Mouse (Mus musculus) thymus, adult 2 months (tissue): ENCODE measurements around the gene Synj2. TPM values are rescaled to one million over a fixed set of nuclear protein-coding genes. Genes with fewer than 3 reads are reported as not detected.

ENCODE experiments used
- DNase-seq: peaks from one replicate; pipeline ENCODE4 v3.0.0; 2021
- H3K27ac ChIP-seq: fragments of 200-500 bp; 2 replicates; pipeline ENCODE4 v1.5.1; 2012; ENCODE audit warnings: low read length, control low read depth; ENCODE audit not compliant: control insufficient read depth, insufficient read depth
- H3K27me3 ChIP-seq: fragments of 200-500 bp; 2 replicates; pipeline ENCODE4 v1.6.1; 2012; ENCODE audit warnings: mild to moderate bottlenecking, low read length, moderate library complexity, mixed read lengths; ENCODE audit not compliant: control insufficient read depth, insufficient read depth
- H3K36me3 ChIP-seq: fragments of 200-500 bp; 2 replicates; pipeline ENCODE4 v1.6.1; 2012; ENCODE audit warnings: mild to moderate bottlenecking, low read length, moderate library complexity; ENCODE audit not compliant: control insufficient read depth, insufficient read depth
- H3K4me1 ChIP-seq: fragments of 200-500 bp; replicated peaks from 2 replicates; pipeline ENCODE4 v1.6.1; 2012; ENCODE audit warnings: low read length; ENCODE audit not compliant: control insufficient read depth, insufficient read depth
- H3K4me3 ChIP-seq: fragments of 200-500 bp; 2 replicates; pipeline ENCODE4 v1.5.1; 2012; ENCODE audit warnings: mild to moderate bottlenecking, low read length, control low read depth, moderate library complexity; ENCODE audit not compliant: control insufficient read depth, insufficient read depth
- CTCF ChIP-seq: fragments of 200-500 bp; IDR thresholded peaks from 2 replicates; pipeline ENCODE4 v1.5.1; 2012; ENCODE audit warnings: mild to moderate bottlenecking, control low read depth, low read length, moderate library complexity, borderline replicate concordance; ENCODE audit not compliant: control insufficient read depth, poor library complexity, insufficient read depth; ENCODE audit errors: extremely low read depth
- POLR2A ChIP-seq: fragments of 200-500 bp; IDR thresholded peaks from 2 replicates; pipeline ENCODE4 v1.6.1; 2012; ENCODE audit warnings: mild to moderate bottlenecking, low read length, control low read depth, moderate library complexity; ENCODE audit not compliant: control insufficient read depth, poor library complexity, insufficient read depth; ENCODE audit errors: extremely low read depth
- WGBS: fragments of 180-500 bp; shearing (Covaris S2); methylation state at CpG from one replicate; pipeline ENCODE4 v1.1.7; 2018; 5-methylcytosine and 5-hydroxymethylcytosine counted together
- polyA plus RNA-seq: library from polyadenylated mRNA; depleted of rRNA; stranded (reverse); fragments of >200 nt; gene quantifications from 2 replicates; pipeline ENCODE4 v1.2.3, GENCODE M21; 2012

The Synj2 gene
- polyA plus RNA-seq, 1 experiment: 9.0 TPM

GRCm38 (mm10) chr17:6001389-6001788 is 60.3 kb downstream of the Synj2 start:
- TF ChIP-seq CTCF (no peak), POLR2A (no peak)
- 21% methylated on average over 6 of the region's 6 CpGs for WGBS
- Histone ChIP-seq H3K36me3 (no peaks in the 10 kb centered on the region), H3K27ac (no peak overlapping the region), H3K4me3 (no peak overlapping the region), H3K4me1 (peaks cover 28% of the 10 kb centered on the region), H3K27me3 (no peaks in the 10 kb centered on the region)
- DNase-seq: no peak

DNA sequence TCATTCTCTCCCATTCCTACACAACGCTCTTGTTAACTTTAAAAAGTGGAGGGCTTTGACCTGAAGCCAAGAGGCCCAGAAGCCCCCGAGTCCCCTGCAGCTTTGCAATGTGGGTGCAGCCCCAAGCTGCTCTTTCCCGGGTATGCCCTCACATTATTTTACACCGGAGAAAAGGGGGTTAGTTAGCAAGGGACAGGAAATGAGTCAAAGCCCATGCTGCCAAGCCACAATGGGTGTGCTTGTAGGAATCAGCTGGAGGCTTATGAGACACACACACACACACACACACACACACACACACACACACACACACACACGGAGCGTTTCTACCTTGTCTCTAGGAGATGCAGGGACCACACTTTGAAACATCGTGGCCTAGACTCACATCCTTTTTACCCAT is 60.8 kb downstream of the Synj2 start:
- Histone ChIP-seq H3K27me3 (no peaks in the 10 kb centered on the region), H3K4me3 (no peak overlapping the region), H3K4me1 (peaks cover 30% of the 10 kb centered on the region), H3K36me3 (no peaks in the 10 kb centered on the region), H3K27ac (no peak overlapping the region)
- WGBS: 7% methylated on average over 7 of the region's 7 CpGs
- DNase-seq: no peak
- TF ChIP-seq CTCF: no peak
- TF ChIP-seq POLR2A: no peak

GRCm38 (mm10) chr17:6002563-6002962 is 61.5 kb downstream of the Synj2 start:
- TF ChIP-seq POLR2A (no peak), CTCF (no peak)
- H3K4me1 ChIP-seq: peaks cover 36% of the 10 kb centered on the region
- DNase-seq: no peak
- H3K27ac ChIP-seq: no peak overlapping the region
- H3K27me3 ChIP-seq: no peaks in the 10 kb centered on the region
- WGBS: 94% methylated on average over 6 of the region's 6 CpGs
- no peaks in the 10 kb centered on the region for H3K36me3 ChIP-seq
- no peak overlapping the region for H3K4me3 ChIP-seq

GRCm38 (mm10) chr17:6003661-6004060 is 62.6 kb downstream of the Synj2 start:
- H3K27me3 ChIP-seq: no peaks in the 10 kb centered on the region
- TF ChIP-seq CTCF: no peak
- TF ChIP-seq POLR2A: no peak
- WGBS: 43% methylated on average over 6 of the region's 6 CpGs
- peaks cover 45% of the 10 kb centered on the region for H3K4me1 ChIP-seq
- H3K27ac ChIP-seq: no peak overlapping the region
- H3K36me3 ChIP-seq: no peaks in the 10 kb centered on the region
- DNase-seq: no peak
- H3K4me3 ChIP-seq: no peak overlapping the region

DNA sequence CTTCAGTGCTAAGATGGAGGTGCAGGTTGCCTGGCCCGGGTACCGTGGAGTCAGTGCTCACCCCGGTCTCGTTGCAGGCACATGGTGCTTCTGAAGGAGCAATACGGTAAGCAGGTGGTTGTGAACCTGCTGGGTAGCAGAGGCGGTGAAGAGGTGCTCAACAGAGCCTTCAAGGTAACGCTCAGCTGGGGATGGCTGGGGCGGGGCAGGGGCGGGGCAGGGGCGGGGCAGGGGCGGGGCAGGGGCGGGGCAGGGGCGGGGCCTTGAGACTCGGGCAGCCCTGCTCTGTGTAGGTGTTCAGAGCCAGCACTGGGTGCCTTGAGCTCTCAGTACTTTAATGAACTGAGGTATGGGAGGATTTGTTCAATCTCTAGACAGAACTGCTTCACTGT is 64.2 kb downstream of the Synj2 start:
- no peak for TF ChIP-seq POLR2A
- TF ChIP-seq CTCF: no peak
- Histone ChIP-seq H3K36me3 (no peaks in the 10 kb centered on the region), H3K4me1 (peaks cover 48% of the 10 kb centered on the region), H3K27me3 (no peaks in the 10 kb centered on the region), H3K27ac (no peak overlapping the region), H3K4me3 (no peak overlapping the region)
- no peak for DNase-seq
- 17% methylated on average over 13 of the region's 14 CpGs for WGBS

GRCm38 (mm10) chr17:6005638-6006471 is 64.8 kb downstream of the Synj2 start:
- Histone ChIP-seq H3K4me3 (no peak overlapping the region), H3K4me1 (peaks cover 48% of the 10 kb centered on the region), H3K27ac (no peak overlapping the region), H3K36me3 (no peaks in the 10 kb centered on the region), H3K27me3 (no peaks in the 10 kb centered on the region)
- no peak for TF ChIP-seq POLR2A
- 0 out of 2 replicates have a peak, but pooled peaks have one; percentile 46 for TF ChIP-seq CTCF
- 16% methylated on average over 14 of the region's 14 CpGs for whole genome bisulfite sequencing
- DNase-seq: peak; percentile 57
